8 mouse cellular contexts compared by ENCODE assay signal in genomic region chr7:127912190-127912871, GRCm38 (mm10). TPM values are rescaled to one million over a fixed set of nuclear protein-coding genes. Genes with fewer than 3 reads are reported as not detected.
DNase-seq lines count a peak whose midpoint lies in the region; ATAC-seq lines count a peak whose summit lies in the region.

TSS of gene Kat8 (plus strand) at chr7:127912516.

- DNase-seq in CD4-positive, CD25-positive, alpha-beta regulatory T cell, adult 2 months (ENCODE audit: low read depth, low spot score), result peak; percentile 94
- DNase-seq in brain, embryonic 18.5 days (ENCODE audit: low read depth, low spot score), result peak; percentile 83
- DNase-seq in liver, result peak; percentile 93
- DNase-seq in spleen, postnatal 36 days (ENCODE audit: low spot score in 2 of 2), result peak; percentile 82 to 85

- peaks cover 28% of the 10 kb centered on the region for H3K4me1 ChIP-seq in erythroblast, embryonic 14.5 days (ENCODE audit: control insufficient read depth)
- no peaks in the 10 kb centered on the region for H3K4me1 ChIP-seq in heart, embryonic 11.5 days (ENCODE audit: control insufficient read depth, insufficient read depth, low read length)
- peaks cover 5% of the 10 kb centered on the region for H3K4me1 ChIP-seq in kidney, embryonic 16.5 days (ENCODE audit: insufficient read depth, low read length)

- H3K4me2 ChIP-seq in heart, embryonic 11.5 days, result peak within 1 kb of the TSS; percentile 81
- H3K4me2 ChIP-seq in kidney, embryonic 16.5 days (replicated peaks; ENCODE audit: low read depth, low read length), result peak within 1 kb of the TSS; percentile 78

- no peaks in the 10 kb centered on the region for H3K27me3 ChIP-seq in erythroblast, embryonic 14.5 days (ENCODE audit: control insufficient read depth)
- H3K27me3 ChIP-seq in heart, embryonic 11.5 days (ENCODE audit: control insufficient read depth, insufficient read depth, low read length), result no peaks in the 10 kb centered on the region
- no peaks in the 10 kb centered on the region for H3K27me3 ChIP-seq in kidney, embryonic 16.5 days (ENCODE audit: insufficient read depth, low read length)

- H3K9ac ChIP-seq in heart, embryonic 11.5 days (ENCODE audit: low read depth, low read length), result peak within 1 kb of the TSS; percentile 86
- peak within 1 kb of the TSS; percentile 92 for H3K9ac ChIP-seq in kidney, embryonic 16.5 days (replicated peaks; ENCODE audit: low read length)

- peaks cover 53% of the 10 kb centered on the region for H3K36me3 ChIP-seq in erythroblast, embryonic 14.5 days (ENCODE audit: control insufficient read depth)
- H3K36me3 ChIP-seq in heart, embryonic 11.5 days (ENCODE audit: control insufficient read depth, insufficient read depth, low read length), result peaks cover 28% of the 10 kb centered on the region
- peaks cover 46% of the 10 kb centered on the region for H3K36me3 ChIP-seq in kidney, embryonic 16.5 days (ENCODE audit: insufficient read depth, low read length)

- H3K9me3 ChIP-seq in erythroblast, embryonic 14.5 days (ENCODE audit: control insufficient read depth, low read length), result no peaks in the 10 kb centered on the region
- H3K9me3 ChIP-seq in heart, embryonic 11.5 days (replicated peaks; ENCODE audit: control insufficient read depth, low read length), result no peaks in the 10 kb centered on the region
- H3K9me3 ChIP-seq in kidney, embryonic 16.5 days (ENCODE audit: low read length), result no peaks in the 10 kb centered on the region

- WGBS in heart, embryonic 11.5 days (ENCODE audit: insufficient replicate concordance), result under 1% methylated on average over 40 of the region's 40 CpGs
- under 1% methylated on average over 40 of the region's 40 CpGs for WGBS in kidney, embryonic 16.5 days

- peak within 1 kb of the TSS; percentile 91 for H3K4me3 ChIP-seq in erythroblast, embryonic 14.5 days (replicated peaks)
- H3K4me3 ChIP-seq in heart, embryonic 11.5 days (ENCODE audit: low read depth, low read length), result peak within 1 kb of the TSS; percentile 99
- peak within 1 kb of the TSS; percentile 99 for H3K4me3 ChIP-seq in kidney, embryonic 16.5 days (ENCODE audit: low read length)

- ATAC-seq in heart, embryonic 11.5 days (replicated peaks; ENCODE audit: insufficient number of reproducible peaks, low FRiP score, low TSS enrichment), result peak; percentile 91
- peak; percentile 97 for ATAC-seq in kidney, embryonic 16.5 days (ENCODE audit: low FRiP score, low TSS enrichment)
- peak; percentile 99 for ATAC-seq in monocyte, adult 5-6 weeks (replicated peaks; ENCODE audit: insufficient number of reproducible peaks, low FRiP score, low TSS enrichment, poor library complexity, severe bottlenecking)

- H3K27ac ChIP-seq in heart, embryonic 11.5 days (ENCODE audit: low read depth, low read length), result peak within 1 kb of the TSS; percentile 73
- peak within 1 kb of the TSS; percentile 90 for H3K27ac ChIP-seq in kidney, embryonic 16.5 days (ENCODE audit: low read length)

RNA-seq across cellular contexts. Expression of gene Kat8, which starts in this region (rescaled TPM):
- 0.44 and 0.49 TPM in 2 replicates for polyA plus RNA-seq in erythroblast, embryonic 14.5 days (2012)
- polyA plus RNA-seq in heart, embryonic 11.5 days (2014; fragmentation: Nextera tagmentation; extraction: Ambion mirVana), result 30.7 and 32.6 TPM in 2 replicates
- polyA plus RNA-seq in kidney, embryonic 16.5 days (2015; fragmentation: Nextera tagmentation; extraction: Ambion mirVana), result 42.7 and 44.4 TPM in 2 replicates
- total RNA-seq in monocyte, adult 5-6 weeks (2017), result 48.9 to 58.0 TPM (median 55.2 TPM) in 3 replicates

Comparison
In these comparisons a context has a peak if more than half of its experiments do, and no peak if none do; other contexts are left out.
1. Peak in every context shown above with its lines: DNase-seq, ATAC-seq, H3K4me3 ChIP-seq and H3K27ac ChIP-seq.
2. RNA of gene Kat8 (polyA plus RNA-seq): 42.7 to 44.4 TPM in kidney, embryonic 16.5 days and 30.7 to 32.6 TPM in heart, embryonic 11.5 days; 0.44 to 0.49 TPM in erythroblast, embryonic 14.5 days; every median in the first group is over 10 times any median in the second.